Mouse (Mus musculus): Measurements from ENCODE around the gene Ppm1m. TPM values are rescaled to one million over a fixed set of nuclear protein-coding genes. Genes with fewer than 3 reads are reported as not detected.
"Not testable (repeated sequence)": the region's sequence is repeated elsewhere in the genome, so short reads cannot be mapped to it uniquely, and the experiment has no call there.

Ppm1m gene
- polyA plus RNA-seq, 1 experiment from 2014 or later = 62.8 TPM

DNA sequence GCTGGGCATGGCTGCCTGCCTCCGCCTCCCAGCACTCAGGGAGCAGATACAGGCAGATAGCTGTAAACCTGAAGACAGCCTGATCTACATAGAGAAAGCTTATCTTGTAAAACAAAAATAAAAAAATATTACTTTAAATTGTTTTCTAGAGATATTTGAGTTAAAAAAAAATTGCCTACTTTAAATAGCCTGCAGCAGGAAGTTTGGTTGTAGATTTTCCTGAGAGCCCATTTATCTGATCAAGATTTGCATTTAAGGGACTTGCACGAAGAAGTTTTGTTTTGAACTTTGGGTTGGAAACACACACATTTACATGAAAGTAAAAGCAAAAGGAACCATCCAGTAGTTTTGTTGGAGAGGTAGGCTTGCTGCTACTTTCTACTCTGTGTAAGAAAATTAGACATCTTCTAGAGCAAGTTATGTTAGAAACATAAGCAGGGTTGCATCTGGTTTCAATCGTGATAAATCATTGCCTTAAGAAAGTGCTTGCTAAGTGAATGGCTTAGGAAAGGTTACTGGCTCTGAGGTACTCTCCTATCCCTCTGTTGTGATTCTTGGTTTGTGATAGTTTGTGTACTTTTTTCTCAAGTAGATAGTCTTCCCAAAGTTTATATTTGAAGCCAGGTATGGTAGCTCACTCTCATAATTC, 23.9 kb downstream of the Ppm1m start:
- ATAC-seq = no peak
- CTCF ChIA-PET = no interaction called here
- H3K27me3 ChIP-seq = no peaks in the 10 kb centered on the region
- in situ Hi-C loops (cut with MboI; ENCODE audit: low pct_unique_long_range_greater_than_20kb) = loop anchor here (25.0 kb wide), 1 partner anchor 1137 kb away; no protein-coding TSS in a partner anchor
- DNase-seq (ENCODE audit: low read depth, low spot score) = no peak
- no peak for TF ChIP-seq CTCF (IDR thresholded peaks at IDR 0.05)
- POLR2A ChIA-PET = no interaction called here

DNA sequence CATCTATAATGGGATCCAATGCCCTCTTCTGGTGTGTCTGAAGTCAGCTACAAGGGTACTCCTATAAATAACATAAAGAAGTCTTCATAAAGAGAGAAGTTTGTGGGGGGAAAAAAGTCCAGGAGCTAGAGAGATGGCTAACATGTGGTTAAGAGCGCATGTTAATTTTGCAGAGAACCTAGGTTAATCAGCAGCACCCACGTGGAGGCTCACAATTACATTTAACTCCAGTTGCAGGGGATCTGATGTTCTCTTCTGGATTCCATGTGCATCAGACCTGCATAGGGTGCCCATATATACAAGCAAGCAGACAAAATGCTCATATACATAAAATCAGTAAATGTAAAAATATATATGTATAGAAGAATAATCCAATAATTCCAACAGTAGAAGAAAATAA, 26.2 kb downstream of the Ppm1m start:
- POLR2A ChIA-PET = interaction anchor here (0.6 to 5.5 kb wide), 3 partner anchors 14 to 36 kb away, joined by 3 to 30 read pairs (median 3); partner anchors contain the start of gene Glyctk
- in situ Hi-C loops (cut with MboI; ENCODE audit: low pct_unique_long_range_greater_than_20kb) = no loop called here
- ATAC-seq (no peak), DNase-seq (ENCODE audit: low read depth, low spot score) (no peak)
- no peaks in the 10 kb centered on the region for H3K27me3 ChIP-seq
- CTCF ChIA-PET = interaction anchor here (1.0 to 3.6 kb wide), 5 partner anchors 9 to 303 kb away, joined by 3 to 16 read pairs (median 4); partner anchors contain the start of gene Parp3
- no peak for TF ChIP-seq CTCF (IDR thresholded peaks at IDR 0.05)

DNA sequence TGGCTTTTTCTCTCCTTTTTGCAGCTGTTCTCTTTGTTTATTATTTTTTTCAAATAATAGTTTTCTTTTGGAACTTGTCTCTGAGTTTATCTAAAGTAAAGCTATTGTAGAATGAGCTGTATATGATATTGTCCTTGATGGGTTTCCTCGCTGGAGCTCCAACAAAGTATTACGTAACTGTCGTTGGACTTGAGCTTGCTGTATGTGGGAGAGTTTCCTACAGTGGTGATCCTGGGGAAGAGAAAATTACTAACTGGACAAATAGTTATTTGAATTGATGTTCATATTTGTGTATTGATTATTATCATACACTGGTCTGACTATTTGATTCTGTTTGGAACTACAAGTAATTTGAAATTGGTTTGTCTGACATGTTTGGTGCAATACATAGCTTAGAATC, 27.0 kb downstream of the Ppm1m start:
- ChIA-PET CTCF (interaction anchor here (0.9 to 3.6 kb wide), 11 partner anchors 8 to 304 kb away, joined by 3 to 16 read pairs (median 4); partner anchors contain the start of genes Parp3, Poc1a and Twf2), POLR2A (interaction anchor here (5.5 kb wide), 1 partner anchor 13 kb away, joined by 30 read pairs; the partner anchor contains the start of gene Glyctk)
- in situ Hi-C loops (cut with MboI; ENCODE audit: low pct_unique_long_range_greater_than_20kb) = no loop called here
- no peak for DNase-seq (ENCODE audit: low read depth, low spot score)
- no peak for ATAC-seq
- TF ChIP-seq CTCF (IDR thresholded peaks at IDR 0.05) = no peak
- no peaks in the 10 kb centered on the region for H3K27me3 ChIP-seq

DNA sequence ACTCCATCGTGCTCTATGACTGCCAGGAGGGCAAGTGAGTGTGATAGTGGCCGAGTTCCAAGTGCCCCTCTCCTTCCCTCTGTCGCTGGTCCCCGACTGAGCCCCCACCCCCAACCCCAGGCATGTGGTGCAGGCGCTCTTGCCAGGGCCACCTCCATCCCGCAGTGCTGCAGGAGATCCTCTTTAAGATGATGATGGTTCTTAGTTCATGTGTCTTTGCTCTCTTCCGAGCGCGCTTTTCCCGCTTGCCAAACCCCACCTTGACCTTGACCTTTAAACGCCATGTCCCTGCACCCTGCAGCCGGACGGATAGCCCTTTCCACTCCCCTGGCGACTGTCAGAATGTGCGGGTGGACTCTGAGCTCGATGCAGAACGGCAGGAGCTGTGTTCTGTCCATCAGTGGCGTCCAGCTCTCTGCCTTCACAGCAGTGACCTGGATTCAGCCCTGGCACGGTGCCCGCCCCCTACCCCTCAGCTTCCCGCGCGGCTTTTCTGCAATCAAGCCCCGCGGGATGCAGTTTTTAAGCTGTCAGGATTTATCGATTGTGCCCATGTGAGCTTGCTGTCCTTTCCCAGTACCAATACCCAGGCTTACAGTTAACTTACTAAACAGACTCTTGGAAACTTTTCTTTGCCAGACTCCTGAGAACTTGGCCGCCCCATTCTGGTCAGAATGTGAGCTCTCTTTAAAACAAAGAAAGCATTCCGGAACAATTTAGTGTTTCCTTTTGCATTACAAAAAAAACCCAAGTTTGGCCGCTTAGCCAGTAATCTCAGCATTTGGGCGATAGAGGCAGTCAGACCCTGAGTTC, 28.0 kb downstream of the Ppm1m start:
- TF ChIP-seq CTCF (IDR thresholded peaks at IDR 0.05) = no peak
- ChIA-PET CTCF (interaction anchor here (0.8 to 3.6 kb wide), 9 partner anchors 10 to 305 kb away, joined by 3 to 16 read pairs (median 4); partner anchors contain the start of genes Glyctk, Parp3, Poc1a and Twf2), POLR2A (interaction anchor here (1.2 to 5.5 kb wide), 4 partner anchors 12 to 28 kb away, joined by 3 to 30 read pairs (median 5); partner anchors contain the start of genes Glyctk and Ppm1m)
- H3K27me3 ChIP-seq = no peaks in the 10 kb centered on the region
- ATAC-seq (peak; percentile 14), DNase-seq (ENCODE audit: low read depth, low spot score) (no peak)
- in situ Hi-C loops (cut with MboI; ENCODE audit: low pct_unique_long_range_greater_than_20kb) = no loop called here

DNA sequence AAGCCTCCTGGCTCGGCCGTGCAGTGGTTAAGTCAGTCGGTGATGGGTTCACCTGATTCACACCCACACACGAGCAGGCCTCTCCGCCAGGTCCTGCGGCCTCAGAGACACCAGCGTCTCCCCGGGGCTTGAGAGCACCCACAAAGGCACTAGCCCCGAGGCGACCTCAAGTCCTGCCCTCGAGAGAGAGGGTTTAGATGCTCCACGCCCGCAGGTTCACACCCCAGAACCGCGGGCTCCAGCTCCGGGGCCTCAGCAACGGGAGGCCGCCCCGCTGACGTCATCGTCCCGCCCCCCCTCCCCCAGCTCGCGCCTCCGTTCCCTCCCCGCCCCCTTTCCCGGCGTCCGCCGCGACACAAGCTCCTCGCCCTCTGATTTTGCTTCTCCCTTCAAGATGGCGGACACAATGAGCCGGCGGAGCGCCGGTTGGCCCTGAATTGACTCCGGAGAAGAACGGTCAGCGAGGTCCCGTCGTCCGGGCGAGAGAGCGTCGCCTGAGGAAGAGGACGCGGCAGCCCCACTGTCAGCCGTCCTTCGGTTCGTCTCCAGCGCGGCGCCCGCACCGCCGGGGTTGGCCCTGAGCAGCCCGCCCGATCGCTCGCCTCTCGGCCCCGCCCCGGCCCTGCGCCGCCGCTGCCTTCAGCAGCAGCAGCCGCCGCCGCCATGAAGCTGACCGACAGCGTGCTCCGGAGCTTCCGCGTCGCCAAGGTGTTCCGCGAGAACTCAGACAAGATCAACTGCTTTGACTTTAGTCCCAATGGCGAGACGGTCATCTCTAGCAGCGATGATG, 28.8 kb downstream of the Ppm1m start, which contains the start of gene Wdr82:
TSS of gene Wdr82 (plus strand) at position 373 of the 790 bp plus-strand sequence.
- POLR2A ChIA-PET = interaction anchor here (0.7 to 5.5 kb wide), 6 partner anchors 11 to 125 kb away, joined by 3 to 30 read pairs (median 5); partner anchors contain the start of genes Glyctk and Ppm1m
- no peak for TF ChIP-seq CTCF (IDR thresholded peaks at IDR 0.05)
- DNase-seq (ENCODE audit: low read depth, low spot score) (peak; percentile 47), ATAC-seq (peak; percentile 90)
- CTCF ChIA-PET = interaction anchor here (1.9 to 3.6 kb wide), 2 partner anchors 21 to 110 kb away, joined by 7 to 16 read pairs; partner anchors contain the start of gene Poc1a
- in situ Hi-C loops (cut with MboI; ENCODE audit: low pct_unique_long_range_greater_than_20kb) = no loop called here
- H3K27me3 ChIP-seq = no peaks in the 10 kb centered on the region

DNA sequence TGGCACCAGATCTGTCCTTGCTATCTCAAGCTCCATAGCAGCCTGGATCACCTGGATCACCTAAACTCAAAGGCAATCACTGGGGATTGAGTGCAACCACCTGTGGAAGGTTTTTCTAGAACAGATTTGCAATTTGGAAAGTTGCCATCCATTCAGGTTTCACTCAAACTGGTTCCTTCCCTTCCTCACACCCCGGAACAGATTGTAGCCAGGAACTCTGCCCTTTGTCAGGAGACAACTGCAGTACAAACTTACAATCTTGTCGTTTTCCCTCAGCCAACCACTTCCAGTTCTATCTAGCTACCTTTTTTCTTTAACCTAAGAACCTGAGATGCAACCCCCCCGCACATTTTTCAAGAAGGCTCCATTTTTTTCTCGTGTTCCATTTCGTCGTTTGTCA, 29.6 kb downstream of the Ppm1m start:
- DNase-seq (ENCODE audit: low read depth, low spot score) (no peak), ATAC-seq (no peak)
- in situ Hi-C loops (cut with MboI; ENCODE audit: low pct_unique_long_range_greater_than_20kb) = no loop called here
- no peak for TF ChIP-seq CTCF (IDR thresholded peaks at IDR 0.05)
- CTCF ChIA-PET = interaction anchor here (1.8 kb wide), 1 partner anchor 14 kb away, joined by 5 read pairs; no protein-coding TSS in a partner anchor
- POLR2A ChIA-PET = interaction anchor here (0.6 to 5.5 kb wide), 4 partner anchors 10 to 1193 kb away, joined by 3 to 30 read pairs (median 5); partner anchors contain the start of gene Glyctk
- H3K27me3 ChIP-seq = no peaks in the 10 kb centered on the region

DNA sequence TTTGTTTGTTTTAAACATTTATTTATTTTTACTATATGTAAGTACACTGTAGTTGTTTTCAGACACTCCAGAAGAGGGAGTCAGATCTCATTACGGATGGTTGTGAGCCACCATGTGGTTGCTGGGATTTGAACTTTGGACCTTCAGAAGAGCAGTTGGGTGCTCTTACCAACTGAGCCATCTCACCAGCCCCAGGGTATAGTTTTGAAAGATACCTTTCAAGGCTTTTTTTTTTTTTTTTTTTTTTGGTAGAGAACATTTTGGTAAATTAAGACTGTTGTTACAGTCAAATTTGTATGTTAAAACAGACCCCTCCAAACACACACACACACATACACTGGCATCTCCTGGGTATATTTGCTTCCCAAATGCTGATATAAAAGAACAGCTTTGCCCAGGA, 30.5 kb downstream of the Ppm1m start:
- in situ Hi-C loops (cut with MboI; ENCODE audit: low pct_unique_long_range_greater_than_20kb); DNase-seq (ENCODE audit: low read depth, low spot score); ATAC-seq; H3K27me3 ChIP-seq: not testable (repeated sequence)
- ChIA-PET POLR2A (interaction anchor here (5.5 kb wide), 1 partner anchor 9 kb away, joined by 30 read pairs; the partner anchor contains the start of gene Glyctk), CTCF (interaction anchor here (1.7 to 1.8 kb wide), 2 partner anchors 10 to 13 kb away, joined by 5 read pairs; no protein-coding TSS in a partner anchor)

DNA sequence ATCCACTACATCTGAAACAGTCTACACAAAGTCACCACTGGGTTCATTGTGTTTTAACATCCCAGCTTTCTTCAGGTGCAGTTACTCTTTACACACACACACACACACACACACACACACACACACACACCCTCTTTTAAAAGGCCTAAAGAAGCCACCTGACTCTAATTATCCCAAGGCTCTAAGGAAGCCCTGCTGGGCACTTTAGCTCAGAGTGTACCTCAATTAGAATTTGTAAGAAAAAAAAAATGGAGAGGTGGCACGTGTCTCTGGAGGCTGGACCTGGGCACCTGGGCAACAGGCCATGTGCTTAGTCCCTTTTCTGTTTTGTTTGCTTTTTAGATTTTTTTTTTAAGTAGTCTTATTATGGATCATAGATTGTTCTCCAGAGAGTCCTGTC, 31.8 kb downstream of the Ppm1m start:
- H3K27me3 ChIP-seq = no peaks in the 10 kb centered on the region
- CTCF ChIA-PET = interaction anchor here (1.7 kb wide), 1 partner anchor 9 kb away, joined by 5 read pairs; no protein-coding TSS in a partner anchor
- TF ChIP-seq CTCF (IDR thresholded peaks at IDR 0.05) = no peak
- POLR2A ChIA-PET = interaction anchor here (0.5 kb wide), 1 partner anchor 33 kb away, joined by 3 read pairs; no protein-coding TSS in a partner anchor
- ATAC-seq (no peak), DNase-seq (ENCODE audit: low read depth, low spot score) (no peak)
- in situ Hi-C loops (cut with MboI; ENCODE audit: low pct_unique_long_range_greater_than_20kb) = no loop called here

DNA sequence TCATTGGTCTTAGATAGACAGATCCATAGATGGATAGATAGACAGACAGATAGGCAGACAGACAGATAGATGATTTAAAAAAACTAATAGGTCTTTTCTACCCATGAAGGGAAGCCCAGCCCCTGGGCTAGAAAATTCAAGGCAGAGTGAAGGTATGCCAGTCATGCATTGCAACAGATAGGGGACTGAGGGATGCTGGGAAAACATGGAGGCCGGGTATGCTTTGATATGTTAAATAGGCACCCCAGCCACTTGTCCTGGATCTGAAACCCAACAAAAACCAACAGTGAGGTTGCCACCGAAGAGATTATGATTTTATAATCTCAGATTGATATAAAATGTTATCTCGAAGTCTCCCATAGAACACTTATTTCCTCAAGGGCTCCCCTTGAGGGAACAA, 32.3 kb downstream of the Ppm1m start:
- in situ Hi-C loops (cut with MboI; ENCODE audit: low pct_unique_long_range_greater_than_20kb) = no loop called here
- DNase-seq (ENCODE audit: low read depth, low spot score) (no peak), ATAC-seq (no peak)
- CTCF ChIA-PET = no interaction called here
- no peak for TF ChIP-seq CTCF (IDR thresholded peaks at IDR 0.05)
- H3K27me3 ChIP-seq = no peaks in the 10 kb centered on the region
- POLR2A ChIA-PET = no interaction called here

Measured in Patski (cell line).